Mouse (Mus musculus) left cerebral cortex, adult 11 months (tissue): Measurements from ENCODE around the gene 9430097D07Rik.

ENCODE experiments used
- DNase-seq: peaks from one replicate; pipeline ENCODE4 v3.0.0; 2022; ENCODE audit warnings: low spot score

9430097D07Rik gene

GRCm38 (mm10) chr2:32575586-32576160, at the start of gene 9430097D07Rik:
Gene 9430097D07Rik (minus strand): TSS chr2:32575684.
- peak; percentile 61 for DNase-seq

GRCm38 (mm10) chr2:32624111-32624748, 48.7 kb upstream of the 9430097D07Rik start:
- DNase-seq = no peak

- DNase-seq = no peak
Measured at GRCm38 (mm10) chr2:32621517-32621859, 46.0 kb upstream of the 9430097D07Rik start, which contains the start of gene Ak1. Gene Ak1 (plus strand): TSS chr2:32621758.

- no peak for DNase-seq
Measured at GRCm38 (mm10) chr2:32620682-32621516, 45.4 kb upstream of the 9430097D07Rik start.

- DNase-seq = no peak
Measured at GRCm38 (mm10) chr2:32618051-32618450, 42.6 kb upstream of the 9430097D07Rik start.

GRCm38 (mm10) chr2:32617601-32618000, 42.1 kb upstream of the 9430097D07Rik start:
- no peak for DNase-seq

GRCm38 (mm10) chr2:32617109-32617508, 41.6 kb upstream of the 9430097D07Rik start:
- DNase-seq = no peak

- no peak for DNase-seq
Measured at GRCm38 (mm10) chr2:32612274-32612673, 36.8 kb upstream of the 9430097D07Rik start.

- DNase-seq = no peak
Measured at GRCm38 (mm10) chr2:32610610-32611229, 35.2 kb upstream of the 9430097D07Rik start.

- DNase-seq = no peak
Measured at GRCm38 (mm10) chr2:32608778-32609435, 33.4 kb upstream of the 9430097D07Rik start.

- no peak for DNase-seq
Measured at GRCm38 (mm10) chr2:32608141-32608777, 32.8 kb upstream of the 9430097D07Rik start.

GRCm38 (mm10) chr2:32607262-32607947, 31.9 kb upstream of the 9430097D07Rik start:
- no peak for DNase-seq

GRCm38 (mm10) chr2:32606161-32607142, 31.0 kb upstream of the 9430097D07Rik start:
- DNase-seq = no peak

- no peak for DNase-seq
Measured at GRCm38 (mm10) chr2:32604631-32605030, 29.1 kb upstream of the 9430097D07Rik start.

GRCm38 (mm10) chr2:32602600-32603054, 27.1 kb upstream of the 9430097D07Rik start:
- peak; percentile 75 for DNase-seq

GRCm38 (mm10) chr2:32601417-32602065, 26.1 kb upstream of the 9430097D07Rik start:
- no peak for DNase-seq

GRCm38 (mm10) chr2:32599409-32599808, 23.9 kb upstream of the 9430097D07Rik start, which contains the start of gene St6galnac6:
Gene St6galnac6 (plus strand): TSS chr2:32599709.
- no peak for DNase-seq

GRCm38 (mm10) chr2:32598506-32598905, 23.0 kb upstream of the 9430097D07Rik start:
- no peak for DNase-seq

- no peak for DNase-seq
Measured at GRCm38 (mm10) chr2:32597699-32598098, 22.2 kb upstream of the 9430097D07Rik start.
